In genomic region chr7:64880415-64880814, GRCm38 (mm10) we compare ENCODE assay signal across 22 mouse cellular contexts.
"Had no signal": no experiment of that assay in that cellular context is flagged by ENCODE, and none has a peak within 500 bp of the region (broad histone marks: within the 10 kb centered on the region; RNA-seq: fewer than 3 reads in every experiment).

No protein-coding gene starts in this region.

- H3K27me3 ChIP-seq: liver, embryonic 15.5 days; lung, embryonic 15.5 days; midbrain, embryonic 13.5 days; neural tube, embryonic 13.5 days; stomach, embryonic 15.5 days had no signal

- H3K27ac ChIP-seq: limb, embryonic 10.5 days; limb, embryonic 13.5 days; liver, embryonic 12.5 days; liver, embryonic 15.5 days; lung, embryonic 15.5 days; midbrain, embryonic 10.5 days; midbrain, embryonic 13.5 days; neural tube, embryonic 13.5 days; stomach, embryonic 15.5 days had no signal

- H3K4me2 ChIP-seq: limb, embryonic 13.5 days; liver, embryonic 12.5 days; liver, embryonic 15.5 days; lung, embryonic 15.5 days; midbrain, embryonic 13.5 days; neural tube, embryonic 13.5 days; stomach, embryonic 15.5 days had no signal

- ATAC-seq: liver, embryonic 12.5 days; midbrain, embryonic 13.5 days; midbrain, embryonic 16.5 days had no signal

- H3K4me3 ChIP-seq: limb, embryonic 10.5 days; limb, embryonic 13.5 days; liver, embryonic 12.5 days; liver, embryonic 15.5 days; lung, embryonic 15.5 days; megakaryocyte, embryonic 14.5 days; midbrain, embryonic 10.5 days; midbrain, embryonic 13.5 days; myocyte; neural tube, embryonic 13.5 days; stomach, embryonic 15.5 days had no signal

- H3K9me3 ChIP-seq: limb, embryonic 10.5 days; limb, embryonic 13.5 days; liver, embryonic 12.5 days; liver, embryonic 15.5 days; lung, embryonic 15.5 days; midbrain, embryonic 10.5 days; midbrain, embryonic 13.5 days; neural tube, embryonic 13.5 days; stomach, embryonic 15.5 days had no signal

- H3K9ac ChIP-seq: limb, embryonic 13.5 days; liver, embryonic 12.5 days; liver, embryonic 15.5 days; lung, embryonic 15.5 days; midbrain, embryonic 13.5 days; neural tube, embryonic 13.5 days; stomach, embryonic 15.5 days had no signal

- H3K4me1 ChIP-seq: limb, embryonic 10.5 days; limb, embryonic 13.5 days; liver, embryonic 12.5 days; liver, embryonic 15.5 days; lung, embryonic 15.5 days; megakaryocyte, embryonic 14.5 days; midbrain, embryonic 10.5 days; midbrain, embryonic 13.5 days; stomach, embryonic 15.5 days had no signal

- DNase-seq: kidney, postnatal 14 days; kidney, postnatal 4 days; liver; lung, adult 18-20 months; lung, postnatal 10 days; lung, postnatal 36 days; retina, postnatal 1 day; right cerebral cortex, postnatal 25 days; spleen, adult 18-20 months; thymus, postnatal 25 days had no signal

- H3K36me3 ChIP-seq: limb, embryonic 10.5 days; limb, embryonic 13.5 days; liver, embryonic 12.5 days; liver, embryonic 15.5 days; lung, embryonic 15.5 days; midbrain, embryonic 10.5 days; midbrain, embryonic 13.5 days; neural tube, embryonic 13.5 days; stomach, embryonic 15.5 days had no signal
